Mouse (Mus musculus) midbrain, embryonic 11.5 days (tissue): ENCODE results near the gene Hyal2. TPM values are rescaled to one million over a fixed set of nuclear protein-coding genes. Genes with fewer than 3 reads are reported as not detected.

Experiments
- ATAC-seq: fragments of 200-750 bp; cut with Nextera tagmentation; 2 replicates; pipeline ENCODE4 v1.8.0; 2017; ENCODE audit warnings: moderate TSS enrichment, moderate library complexity; ENCODE audit not compliant: low FRiP score
- DNase-seq: peaks from one replicate; pipeline ENCODE4 v3.0.0; 2015; ENCODE audit warnings: low spot score; ENCODE audit errors: missing footprints
- H3K27ac ChIP-seq: fragments of 300-500 bp; sonication (generic); 2 replicates; pipeline ENCODE4 v1.5.1; 2014; ENCODE audit warnings: low read depth, low read length
- H3K27me3 ChIP-seq: fragments of 300-500 bp; sonication (generic); 2 replicates; pipeline ENCODE4 v1.6.1; 2014; ENCODE audit warnings: mild to moderate bottlenecking, low read length, moderate library complexity, mixed read lengths; ENCODE audit not compliant: control insufficient read depth, insufficient read depth
- H3K36me3 ChIP-seq: fragments of 300-500 bp; sonication (generic); 2 replicates; pipeline ENCODE4 v1.6.1; 2014; ENCODE audit warnings: mild to moderate bottlenecking, low read length, moderate library complexity, mixed read lengths; ENCODE audit not compliant: control insufficient read depth, insufficient read depth
- H3K4me1 ChIP-seq: fragments of 300-500 bp; sonication (generic); 2 replicates; pipeline ENCODE4 v1.6.1; 2014; ENCODE audit warnings: low read length; ENCODE audit not compliant: control insufficient read depth, insufficient read depth
- H3K4me2 ChIP-seq: fragments of 300-500 bp; sonication (generic); 2 replicates; pipeline ENCODE4 v1.6.1; 2014; ENCODE audit warnings: mild to moderate bottlenecking, moderate library complexity
- H3K4me3 ChIP-seq: fragments of 300-500 bp; sonication (generic); 2 replicates; pipeline ENCODE4 v1.5.1; 2014; ENCODE audit warnings: low read depth, low read length
- H3K9ac ChIP-seq: fragments of 300-500 bp; sonication (generic); 2 replicates; pipeline ENCODE4 v1.6.1; 2014; ENCODE audit warnings: low read length
- H3K9me3 ChIP-seq: fragments of 300-500 bp; sonication (generic); 2 replicates; pipeline ENCODE4 v1.6.1; 2016; ENCODE audit warnings: low read length; ENCODE audit not compliant: control insufficient read depth
- WGBS: fragments of 180-500 bp; shearing (Covaris S2); extraction: QIAGEN DNeasy Blood & Tissue Kit; methylation state at CpG from one replicate; pipeline ENCODE4 v1.1.7; 2014; 5-methylcytosine and 5-hydroxymethylcytosine counted together
- polyA plus RNA-seq: library from polyadenylated mRNA; unstranded; fragments of >200 nt; fragmentation: Nextera tagmentation; extraction: Ambion mirVana; gene quantifications from 2 replicates; pipeline ENCODE4 v1.2.1, GENCODE M21; 2014

Gene Hyal2
- polyA plus RNA-seq, 1 experiment from 2014 or later, result 132 TPM

DNA sequence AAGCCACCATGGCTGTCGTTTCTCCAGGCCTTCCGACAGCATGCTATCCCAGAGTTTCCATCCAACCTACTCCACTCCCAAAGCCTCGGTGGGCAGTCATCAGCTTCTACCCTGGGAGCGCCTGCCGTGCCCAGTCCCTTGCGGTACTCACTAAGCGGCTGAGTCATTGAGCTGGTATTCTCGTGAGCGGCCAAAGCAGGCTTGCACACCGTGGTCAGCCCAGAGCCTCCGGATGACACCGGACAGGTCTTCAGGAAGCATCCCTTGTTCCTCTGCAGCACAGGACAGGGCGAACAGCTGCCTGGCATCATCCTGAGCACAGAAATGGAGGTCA lies 51.8 kb downstream of the Hyal2 start:
- H3K4me3 ChIP-seq, result no peak overlapping the region
- peaks cover 53% of the 10 kb centered on the region for H3K36me3 ChIP-seq
- no peak overlapping the region for H3K9ac ChIP-seq
- no peaks in the 10 kb centered on the region for H3K27me3 ChIP-seq
- H3K4me1 ChIP-seq, result peaks cover 10% of the 10 kb centered on the region
- 88% methylated on average over 13 of the region's 13 CpGs for WGBS
- no peak overlapping the region for H3K27ac ChIP-seq
- H3K9me3 ChIP-seq, result no peaks in the 10 kb centered on the region
- DNase-seq, result no peak
- no peak overlapping the region for H3K4me2 ChIP-seq
- ATAC-seq, result no peak

DNA sequence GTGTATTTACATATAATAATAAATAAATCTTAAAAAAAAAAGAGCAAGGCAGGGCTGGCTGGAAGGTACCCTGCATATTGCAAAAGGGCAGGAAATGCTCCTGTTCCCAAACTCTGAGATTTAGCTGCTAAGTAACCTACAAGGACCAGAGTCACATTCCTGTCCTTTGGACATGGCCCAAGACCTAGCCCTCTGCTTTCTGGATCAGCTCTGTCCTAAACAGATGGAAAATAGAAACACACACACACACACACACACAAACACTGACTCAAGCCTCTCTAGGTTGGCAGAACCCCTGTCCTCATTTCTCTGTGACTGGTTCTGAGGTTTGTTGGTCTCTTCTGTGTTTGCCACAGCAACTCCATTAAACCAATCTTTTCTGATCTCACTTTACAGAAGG lies 53.2 kb downstream of the Hyal2 start:
- peaks cover 40% of the 10 kb centered on the region for H3K36me3 ChIP-seq
- H3K4me2 ChIP-seq, result no peak overlapping the region
- no peaks in the 10 kb centered on the region for H3K9me3 ChIP-seq
- ATAC-seq, result no peak
- H3K4me3 ChIP-seq, result no peak overlapping the region
- H3K27ac ChIP-seq, result no peak overlapping the region
- no peak overlapping the region for H3K9ac ChIP-seq
- no peak for DNase-seq
- H3K27me3 ChIP-seq, result no peaks in the 10 kb centered on the region
- H3K4me1 ChIP-seq, result peaks cover 6% of the 10 kb centered on the region

Other genes with a start within 250 kb of the Hyal2 start
- 9.9 and 10.7 TPM in 2 replicates for gene Hemk1, start 229.6 kb upstream of the Hyal2 start, polyA plus RNA-seq
- gene 6430571L13Rik, start 227.3 kb upstream of the Hyal2 start, polyA plus RNA-seq, result 2.0 and 2.3 TPM in 2 replicates
- gene Cacna2d2, start 168.3 kb upstream of the Hyal2 start, polyA plus RNA-seq, result 1.3 and 1.7 TPM in 2 replicates
- 40.9 and 44.6 TPM in 2 replicates for gene Tmem115, start 34.0 kb upstream of the Hyal2 start, polyA plus RNA-seq
- gene Cyb561d2, start 25.8 kb upstream of the Hyal2 start, polyA plus RNA-seq, result 18.3 and 18.9 TPM in 2 replicates
- gene Nprl2, start 25.7 kb upstream of the Hyal2 start, polyA plus RNA-seq, result 39.1 and 43.3 TPM in 2 replicates
- gene Zmynd10, start 20.6 kb upstream of the Hyal2 start, polyA plus RNA-seq, result 0.33 and 0.49 TPM in 2 replicates
- 40.5 and 44.0 TPM in 2 replicates for gene Rassf1, start 16.4 kb upstream of the Hyal2 start, polyA plus RNA-seq
- 94.5 and 94.6 TPM in 2 replicates for gene Tusc2, start 4.7 kb upstream of the Hyal2 start, polyA plus RNA-seq
- 3.9 and 4.8 TPM in 2 replicates for gene Hyal1, start 9.0 kb downstream of the Hyal2 start, polyA plus RNA-seq
- 8.4 and 11.1 TPM in 2 replicates for gene Naa80, start 10.9 kb downstream of the Hyal2 start, polyA plus RNA-seq
- gene Hyal3, start 12.9 kb downstream of the Hyal2 start, polyA plus RNA-seq, result 0.33 and 0.47 TPM in 2 replicates
- 24.2 and 28.2 TPM in 2 replicates for gene Ifrd2, start 19.7 kb downstream of the Hyal2 start, polyA plus RNA-seq
- gene Sema3b, start 41.3 kb downstream of the Hyal2 start, polyA plus RNA-seq, result 1.3 and 2.1 TPM in 2 replicates
- gene Gnai2, start 67.4 kb downstream of the Hyal2 start, polyA plus RNA-seq, result 578 and 581 TPM in 2 replicates
- gene Slc38a3, start 101.6 kb downstream of the Hyal2 start, polyA plus RNA-seq, result 11.2 and 11.7 TPM in 2 replicates
- gene Gnat1, start 111.8 kb downstream of the Hyal2 start, polyA plus RNA-seq, result 1.1 and 1.4 TPM in 2 replicates
- 9.6 and 11.9 TPM in 2 replicates for gene Sema3f, start 142.5 kb downstream of the Hyal2 start, polyA plus RNA-seq
- gene Rbm5, start 203.1 kb downstream of the Hyal2 start, polyA plus RNA-seq, result 186 and 191 TPM in 2 replicates